Mouse (Mus musculus): ENCODE measurements around the gene Csf3. TPM values are rescaled to one million over a fixed set of nuclear protein-coding genes. Genes with fewer than 3 reads are reported as not detected.

The Csf3 gene
- total and polyA plus RNA-seq, 3 experiments, result 0.18 TPM; not detected in 2

- Histone ChIP-seq H3K4me1 (ENCODE audit: control insufficient read depth in 1 of 2, insufficient read depth in 2 of 2, low read length in 2 of 2) (peaks cover 22 to 44% of the 10 kb centered on the region in 2 experiments), H3K4me3 (ENCODE audit: control insufficient read depth in 1 of 2, insufficient read depth in 1 of 2, low read depth in 2 of 2, low read length in 2 of 2) (peak overlapping the region in 1 of 2 experiments; percentile 41; a peak in 3 of 4 replicates), H3K27me3 (ENCODE audit: control insufficient read depth in 1 of 2, insufficient read depth in 2 of 2, low read length in 2 of 2) (no peaks in the 10 kb centered on the region), H3K27ac (ENCODE audit: control insufficient read depth, low read depth, low read length) (peak overlapping the region; percentile 45), H3K36me3 (ENCODE audit: control insufficient read depth in 1 of 2, insufficient read depth in 2 of 2, low read length in 2 of 2) (peaks cover 0 to 23% of the 10 kb centered on the region in 2 experiments; a peak in 2 of 4 replicates), H3K9me3 (replicated peaks; ENCODE audit: insufficient read depth, low read length) (no peaks in the 10 kb centered on the region), H3K9ac (ENCODE audit: control insufficient read depth, low read depth, low read length, poor library complexity, severe bottlenecking) (peak overlapping the region; percentile 26), H3K79me2 (ENCODE audit: control insufficient read depth, insufficient read depth, low read length, poor library complexity) (no peaks in the 10 kb centered on the region)
- TF ChIP-seq ZNF384 (IDR thresholded peaks at IDR 0.05; ENCODE audit: low read depth, low read length) (no peak), TCF12 (IDR thresholded peaks at IDR 0.05; ENCODE audit: low read depth, low read length) (peak; percentile 72), ETS1 (IDR thresholded peaks at IDR 0.05; ENCODE audit: low read depth, low read length) (peak; percentile 97), MAFK (IDR thresholded peaks at IDR 0.05; ENCODE audit: borderline replicate concordance, low read depth, low read length) (no peak), MAZ (IDR thresholded peaks at IDR 0.05; ENCODE audit: low read depth, low read length) (no peak), RCOR1 (IDR thresholded peaks at IDR 0.05; ENCODE audit: low read depth, low read length) (0 out of 2 replicates have a peak, but pooled peaks have one; percentile 18), EP300 (IDR thresholded peaks at IDR 0.05; ENCODE audit: low read depth in 1 of 2, low read length in 2 of 2) (peak; percentile 57 to 61), CHD1 (IDR thresholded peaks at IDR 0.05; ENCODE audit: low read depth, low read length) (0 out of 2 replicates have a peak, but pooled peaks have one; percentile 23), TBP (IDR thresholded peaks at IDR 0.05; ENCODE audit: low read depth, low read length) (peak; percentile 65; the same call in 1 of the 2 replicates), CTCF (IDR thresholded peaks at IDR 0.05 in 2 of 3, conservative IDR thresholded peaks at IDR 0.05 in 1 of 3; ENCODE audit: control insufficient read depth in 1 of 3, insufficient read depth in 1 of 3, low read depth in 2 of 3, low read length in 3 of 3, poor library complexity in 1 of 3, severe bottlenecking in 1 of 3) (no peak), TAL1 (IDR thresholded peaks at IDR 0.05; ENCODE audit: low read length) (0 out of 2 replicates have a peak, but pooled peaks have one; percentile 20), HCFC1 (IDR thresholded peaks at IDR 0.05; ENCODE audit: low read depth, low read length) (0 out of 2 replicates have a peak, but pooled peaks have one; percentile 7), UBTF (IDR thresholded peaks at IDR 0.05; ENCODE audit: borderline replicate concordance, insufficient read depth, low read depth, low read length) (no peak), MXI1 (IDR thresholded peaks at IDR 0.05; ENCODE audit: low read depth, low read length) (peak; percentile 75; the same call in 1 of the 2 replicates), MAX (IDR thresholded peaks at IDR 0.05; ENCODE audit: low read length) (no peak), BHLHE40 (IDR thresholded peaks at IDR 0.05; ENCODE audit: borderline replicate concordance, low read depth, low read length) (no peak), MEF2A (IDR thresholded peaks at IDR 0.05; ENCODE audit: extremely low read depth, insufficient replicate concordance, low read depth, low read length, poor library complexity, severe bottlenecking) (no peak), USF2 (IDR thresholded peaks at IDR 0.05; ENCODE audit: borderline replicate concordance in 1 of 2, insufficient read depth in 1 of 2, low read depth in 1 of 2, low read length in 2 of 2) (no peak), MYC (IDR thresholded peaks at IDR 0.05; ENCODE audit: low read depth, low read length) (0 out of 2 replicates have a peak, but pooled peaks have one; percentile 14), NRF1 (IDR thresholded peaks at IDR 0.05; ENCODE audit: insufficient read depth, low read depth, low read length, poor library complexity, severe bottlenecking) (no peak), GATA1 (IDR thresholded peaks at IDR 0.05; ENCODE audit: low read depth, low read length) (0 out of 2 replicates have a peak, but pooled peaks have one; percentile 32), GABPA (IDR thresholded peaks at IDR 0.05; ENCODE audit: low read depth, low read length) (no peak), NELFE (IDR thresholded peaks at IDR 0.05; ENCODE audit: low read depth, low read length) (no peak; the same call in 1 of the 2 replicates), ZKSCAN1 (IDR thresholded peaks at IDR 0.05; ENCODE audit: low read depth, low read length) (no peak), SIN3A (IDR thresholded peaks at IDR 0.05; ENCODE audit: low read length) (0 out of 2 replicates have a peak, but pooled peaks have one; percentile 17)
- peak; percentile 79 for DNase-seq (ENCODE audit: low read depth, low spot score)
Observed at GRCm38 (mm10) chr11:98671857-98672256, 29.2 kb upstream of the Csf3 start.

Measured in MEL (cell line).